Mouse (Mus musculus): ENCODE results near the gene Gm10563. TPM values are rescaled to one million over a fixed set of nuclear protein-coding genes. Genes with fewer than 3 reads are reported as not detected.
A peak's percentile ranks its signal among the peaks of the same experiment; 100 is the strongest.

Gene Gm10563
- total RNA-seq, 1 experiment = not detected

DNA sequence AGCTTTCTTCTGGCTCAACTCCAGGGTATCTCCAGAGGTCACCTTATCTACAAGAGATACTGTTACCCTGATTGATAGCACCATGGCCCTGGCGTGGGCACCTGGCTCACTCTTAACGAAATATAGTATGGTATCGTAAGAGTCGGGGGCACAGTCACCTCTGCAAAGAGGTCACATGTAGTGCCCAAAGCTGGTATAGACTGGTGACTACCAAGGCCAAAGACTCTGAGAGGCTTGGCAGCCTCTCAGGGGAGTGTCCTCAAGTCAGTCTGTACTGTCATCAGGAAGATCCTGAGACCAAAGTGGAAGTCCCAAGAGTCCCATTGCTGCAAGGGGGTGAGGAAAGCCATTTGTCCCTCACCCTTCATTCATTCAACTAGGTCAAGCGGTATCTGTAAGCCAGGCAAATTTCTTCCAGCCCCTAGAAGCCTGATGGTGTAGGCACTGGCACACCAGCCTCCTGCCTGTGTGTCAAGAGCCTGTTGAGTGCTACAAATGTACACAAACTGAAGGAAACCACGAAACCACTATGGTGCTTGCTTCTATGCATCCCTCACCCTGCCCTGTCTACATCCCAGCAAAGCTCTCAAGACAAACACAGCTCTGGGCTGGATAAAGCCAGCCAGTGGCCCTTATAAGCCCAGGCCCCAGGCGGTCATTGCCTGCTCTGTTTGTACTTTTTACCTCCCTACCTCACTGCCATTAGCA lies 54.0 kb downstream of the Gm10563 start:
- Histone ChIP-seq H3K4me3 (ENCODE audit: insufficient read depth in 1 of 2, low read depth in 1 of 2, low read length in 2 of 2, poor library complexity in 1 of 2, severe bottlenecking in 1 of 2) (no peak overlapping the region), H3K27ac (ENCODE audit: insufficient read depth, low read depth, low read length, poor library complexity, severe bottlenecking) (no peak overlapping the region), H3K4me1 (ENCODE audit: control insufficient read depth in 2 of 2, insufficient read depth in 2 of 2, low read length in 2 of 2, poor library complexity in 1 of 2) (no peaks in the 10 kb centered on the region), H3K9me3 (ENCODE audit: control insufficient read depth, insufficient read depth, low read depth, low read length) (no peaks in the 10 kb centered on the region), H3K36me3 (ENCODE audit: control insufficient read depth, insufficient read depth, low read length, poor library complexity, severe bottlenecking) (peaks cover 30% of the 10 kb centered on the region), H3K9ac (ENCODE audit: insufficient read depth, low read depth, low read length, poor library complexity, severe bottlenecking) (no peak overlapping the region)
- TF ChIP-seq HCFC1 (IDR thresholded peaks at IDR 0.05; ENCODE audit: borderline replicate concordance, insufficient read depth, low read length) (no peak), MAFK (IDR thresholded peaks at IDR 0.05; ENCODE audit: insufficient read depth, low read depth, low read length) (no peak), ZC3H11A (IDR thresholded peaks at IDR 0.05; ENCODE audit: borderline replicate concordance, low read depth, low read length) (no peak), CHD2 (IDR thresholded peaks at IDR 0.05; ENCODE audit: low read depth, low read length) (no peak), ZNF384 (IDR thresholded peaks at IDR 0.05; ENCODE audit: low read depth, low read length) (no peak)
- in situ Hi-C loops (cut with MboI; ENCODE audit: low sequenced_read_pairs in 2 of 2, unreplicated experiment in 2 of 2) = no loop called here
- DNase-seq (ENCODE audit: low read depth, low spot score) = no peak

DNA sequence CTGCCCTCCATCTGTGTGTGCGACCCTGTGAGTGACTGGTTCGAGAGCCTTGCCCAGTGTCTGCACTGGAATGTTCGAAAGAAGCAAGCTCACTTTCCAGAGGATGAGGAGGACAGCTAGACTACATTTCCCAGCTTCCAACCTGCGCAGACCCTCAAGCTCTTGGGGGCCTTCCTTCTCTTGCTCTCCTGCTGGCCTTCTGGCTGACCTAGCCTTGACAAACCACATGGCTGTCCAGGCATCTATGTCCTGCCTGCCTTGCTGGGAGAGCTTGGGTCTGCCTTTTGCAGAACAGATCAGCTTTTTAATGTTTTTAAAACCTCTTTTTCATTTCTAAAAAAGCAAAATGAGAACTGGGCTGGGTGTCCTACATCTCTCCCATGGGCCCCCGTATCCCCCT lies 55.9 kb downstream of the Gm10563 start:
- Histone ChIP-seq H3K9me3 (ENCODE audit: control insufficient read depth, insufficient read depth, low read depth, low read length) (no peaks in the 10 kb centered on the region), H3K27ac (ENCODE audit: insufficient read depth, low read depth, low read length, poor library complexity, severe bottlenecking) (no peak overlapping the region), H3K4me3 (ENCODE audit: insufficient read depth in 1 of 2, low read depth in 1 of 2, low read length in 2 of 2, poor library complexity in 1 of 2, severe bottlenecking in 1 of 2) (no peak overlapping the region), H3K4me1 (ENCODE audit: control insufficient read depth in 2 of 2, insufficient read depth in 2 of 2, low read length in 2 of 2, poor library complexity in 1 of 2) (no peaks in the 10 kb centered on the region), H3K36me3 (ENCODE audit: control insufficient read depth, insufficient read depth, low read length, poor library complexity, severe bottlenecking) (peaks cover 40% of the 10 kb centered on the region), H3K9ac (ENCODE audit: insufficient read depth, low read depth, low read length, poor library complexity, severe bottlenecking) (no peak overlapping the region)
- in situ Hi-C loops (cut with MboI; ENCODE audit: low sequenced_read_pairs in 2 of 2, unreplicated experiment in 2 of 2) = no loop called here
- TF ChIP-seq ZC3H11A (IDR thresholded peaks at IDR 0.05; ENCODE audit: borderline replicate concordance, low read depth, low read length) = no peak
- no peak for TF ChIP-seq CHD2 (IDR thresholded peaks at IDR 0.05; ENCODE audit: low read depth, low read length)
- TF ChIP-seq HCFC1 (IDR thresholded peaks at IDR 0.05; ENCODE audit: borderline replicate concordance, insufficient read depth, low read length) = no peak
- no peak for TF ChIP-seq MAFK (IDR thresholded peaks at IDR 0.05; ENCODE audit: insufficient read depth, low read depth, low read length)
- DNase-seq (ENCODE audit: low read depth, low spot score) = no peak

DNA sequence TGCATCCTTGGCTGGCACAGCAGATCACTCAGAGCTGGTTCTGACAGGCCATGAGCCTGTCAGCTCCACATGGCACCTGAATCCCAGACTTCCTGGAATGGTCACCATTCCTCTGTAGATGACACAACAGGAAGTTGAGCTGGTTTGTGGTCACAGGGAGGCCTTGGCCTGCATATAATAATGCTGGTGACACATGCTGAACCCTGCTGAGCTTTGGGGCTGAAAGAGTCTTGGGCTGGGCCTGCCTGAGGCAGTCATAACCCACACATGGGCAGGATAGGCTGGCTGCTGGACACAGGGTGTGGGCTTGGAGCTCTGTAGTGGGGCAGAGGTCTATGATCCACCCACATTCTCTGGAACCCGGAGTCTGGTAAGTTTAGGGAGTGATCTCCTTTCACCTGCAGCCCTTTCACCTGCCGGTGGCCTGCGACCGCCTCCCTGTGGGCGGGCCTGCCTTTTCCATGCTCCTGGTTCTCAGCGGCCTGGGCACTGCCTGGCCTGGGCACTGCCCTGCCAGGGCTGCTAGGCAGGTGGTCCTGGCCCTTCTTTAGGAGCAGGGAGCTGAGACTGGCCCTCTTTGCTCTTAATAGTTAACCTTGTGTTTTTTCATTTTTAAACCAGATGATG lies 62.8 kb downstream of the Gm10563 start:
- Histone ChIP-seq H3K4me3 (ENCODE audit: insufficient read depth in 1 of 2, low read depth in 1 of 2, low read length in 2 of 2, poor library complexity in 1 of 2, severe bottlenecking in 1 of 2) (no peak overlapping the region), H3K4me1 (ENCODE audit: control insufficient read depth in 2 of 2, insufficient read depth in 2 of 2, low read length in 2 of 2, poor library complexity in 1 of 2) (no peaks in the 10 kb centered on the region), H3K27ac (ENCODE audit: insufficient read depth, low read depth, low read length, poor library complexity, severe bottlenecking) (no peak overlapping the region), H3K36me3 (ENCODE audit: control insufficient read depth, insufficient read depth, low read length, poor library complexity, severe bottlenecking) (peaks cover 38% of the 10 kb centered on the region), H3K9me3 (ENCODE audit: control insufficient read depth, insufficient read depth, low read depth, low read length) (no peaks in the 10 kb centered on the region), H3K9ac (ENCODE audit: insufficient read depth, low read depth, low read length, poor library complexity, severe bottlenecking) (no peak overlapping the region)
- no peak for DNase-seq (ENCODE audit: low read depth, low spot score)
- in situ Hi-C loops (cut with MboI; ENCODE audit: low sequenced_read_pairs in 2 of 2, unreplicated experiment in 2 of 2) = no loop called here
- TF ChIP-seq MAFK (IDR thresholded peaks at IDR 0.05; ENCODE audit: insufficient read depth, low read depth, low read length) (no peak), CHD2 (IDR thresholded peaks at IDR 0.05; ENCODE audit: low read depth, low read length) (no peak)

- peaks cover 34% of the 10 kb centered on the region for H3K36me3 ChIP-seq (ENCODE audit: control insufficient read depth, insufficient read depth, low read length, poor library complexity, severe bottlenecking)
- no peaks in the 10 kb centered on the region for H3K9me3 ChIP-seq (ENCODE audit: control insufficient read depth, insufficient read depth, low read depth, low read length)
- no peak overlapping the region for H3K9ac ChIP-seq (ENCODE audit: insufficient read depth, low read depth, low read length, poor library complexity, severe bottlenecking)
- DNase-seq (ENCODE audit: low read depth, low spot score) = no peak
- H3K4me1 ChIP-seq (ENCODE audit: control insufficient read depth in 2 of 2, insufficient read depth in 2 of 2, low read length in 2 of 2, poor library complexity in 1 of 2) = peaks cover 0 to 2% of the 10 kb centered on the region in 2 experiments; a peak in 2 of 4 replicates
- H3K4me3 ChIP-seq (ENCODE audit: insufficient read depth in 1 of 2, low read depth in 1 of 2, low read length in 2 of 2, poor library complexity in 1 of 2, severe bottlenecking in 1 of 2) = no peak overlapping the region
- in situ Hi-C loops (cut with MboI; ENCODE audit: low sequenced_read_pairs in 2 of 2, unreplicated experiment in 2 of 2) = no loop called here
- 0 out of 2 replicates have a peak, but pooled peaks have one; percentile 25 for TF ChIP-seq ZC3H11A (IDR thresholded peaks at IDR 0.05; ENCODE audit: borderline replicate concordance, low read depth, low read length)
- TF ChIP-seq CHD2 (IDR thresholded peaks at IDR 0.05; ENCODE audit: low read depth, low read length) = no peak
- H3K27ac ChIP-seq (ENCODE audit: insufficient read depth, low read depth, low read length, poor library complexity, severe bottlenecking) = no peak overlapping the region
Measured at GRCm38 (mm10) chr4:155580420-155580819, 64.8 kb downstream of the Gm10563 start.
